Mouse (Mus musculus) liver, adult 10 weeks (tissue): ENCODE measurements around the gene Vmn1r197. TPM values are rescaled to one million over a fixed set of nuclear protein-coding genes. Genes with fewer than 3 reads are reported as not detected.

ENCODE experiments used
- polyA plus RNA-seq: library from polyadenylated mRNA; stranded (reverse); fragments of 350-450 nt; fragmentation: Illumina TruSeq; extraction: RNeasy Lipid Tissue Mini Kit (QIAGEN cat#74804); gene quantifications from one replicate; pipeline ENCODE4 v1.2.3, GENCODE M21; 2014; ENCODE audit warnings: low read depth, low replicate concordance

Gene Vmn1r197
- polyA plus RNA-seq, result not detected

DNA sequence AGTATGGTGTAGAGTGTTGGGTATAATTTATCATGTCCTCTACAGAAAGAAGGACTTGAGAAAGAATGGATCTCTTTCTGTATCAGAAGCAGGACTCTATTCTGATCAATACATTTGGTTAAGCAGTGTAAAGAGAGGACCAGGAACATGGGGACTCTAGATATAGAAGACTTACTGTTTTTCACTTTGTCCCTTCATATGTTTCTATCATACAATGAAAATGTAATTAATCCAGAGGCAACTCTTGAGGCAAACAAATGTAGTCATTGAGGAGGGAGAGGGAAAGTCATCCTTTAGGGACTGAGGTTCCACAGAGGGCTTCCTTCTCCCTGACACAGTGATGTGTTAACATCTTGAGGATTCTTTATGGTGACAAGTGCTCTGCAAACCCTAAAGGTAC is at the start of gene Vmn1r197:
Gene Vmn1r197, plus strand, starts transcription at position 301 of the 400 bp plus-strand sequence.

DNA sequence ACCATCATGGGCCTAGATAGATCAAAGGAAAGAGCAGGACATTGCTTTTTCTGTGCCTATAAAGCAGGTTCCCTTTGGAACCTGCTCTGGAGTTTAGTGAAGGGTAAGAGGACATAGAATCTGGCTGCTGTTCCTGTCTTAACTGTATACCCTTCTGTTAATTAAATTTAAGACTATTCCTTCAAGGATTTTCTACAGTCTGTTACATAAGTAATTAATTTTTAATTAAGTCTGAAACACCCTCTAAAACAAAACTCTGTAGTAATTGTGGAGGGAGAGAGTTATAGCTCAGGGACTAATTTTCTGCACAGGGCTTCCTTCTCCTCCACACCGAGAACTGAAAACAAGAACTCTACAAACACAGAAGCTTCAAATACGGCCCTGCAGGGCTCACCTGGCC is 34.8 kb upstream of the Vmn1r197 start, which contains the start of gene Vmn1r196:
Gene Vmn1r196, plus strand, starts transcription at position 301 of the 400 bp plus-strand sequence.

DNA sequence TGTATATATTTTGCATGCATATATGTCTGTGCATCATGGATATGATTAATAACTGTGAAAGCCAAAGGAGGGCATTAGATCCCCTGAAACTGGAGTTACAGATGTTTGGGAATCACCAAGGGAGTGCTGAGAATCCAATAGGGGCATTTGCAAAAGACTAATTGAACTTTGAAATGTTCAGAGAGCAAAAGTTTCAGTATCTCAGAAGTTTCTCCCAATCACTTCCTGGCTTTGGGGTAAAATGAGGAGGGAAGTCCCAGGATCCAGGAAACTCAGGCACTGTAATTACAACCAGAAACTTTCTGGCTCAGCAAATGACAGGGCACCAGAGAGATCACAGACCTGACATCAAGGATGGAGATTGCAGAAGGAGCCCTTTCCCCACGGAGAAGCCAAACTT is 25.7 kb downstream of the Vmn1r197 start, which contains the start of gene Vmn1r198:
Gene Vmn1r198, plus strand, starts transcription at position 301 of the 400 bp plus-strand sequence.

DNA sequence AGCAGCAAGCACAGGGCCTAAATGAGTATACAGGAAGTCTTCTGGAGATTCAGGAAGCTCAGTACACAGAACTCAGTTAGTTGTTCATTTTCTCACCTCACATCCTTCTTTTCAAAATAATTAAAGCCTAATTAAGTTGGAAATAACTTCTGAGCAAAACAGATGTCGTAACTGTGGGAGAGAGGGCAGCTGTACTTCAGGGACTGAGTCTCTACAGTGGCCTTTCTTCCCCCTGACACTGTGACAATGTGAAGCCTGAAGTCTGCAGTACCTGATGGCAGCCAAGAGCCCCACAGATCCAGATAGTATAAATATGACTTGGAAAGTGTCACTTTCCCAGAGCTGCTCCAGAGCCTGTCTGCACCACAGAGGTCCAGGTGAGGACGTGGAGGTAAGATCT is 55.1 kb downstream of the Vmn1r197 start, which contains the start of gene Vmn1r199:
Gene Vmn1r199, plus strand, starts transcription at position 301 of the 400 bp plus-strand sequence.

Other genes with a start within 250 kb of the Vmn1r197 start
- gene Vmn1r188, start 240.1 kb upstream of the Vmn1r197 start, polyA plus RNA-seq, result not detected
- not detected for gene Vmn1r189, start 218.8 kb upstream of the Vmn1r197 start, polyA plus RNA-seq
- not detected for gene Vmn1r191, start 140.6 kb upstream of the Vmn1r197 start, polyA plus RNA-seq
- not detected for gene Vmn1r192, start 133.4 kb upstream of the Vmn1r197 start, polyA plus RNA-seq
- gene Vmn1r193, start 101.4 kb upstream of the Vmn1r197 start, polyA plus RNA-seq, result not detected
- gene Vmn1r194, start 80.4 kb upstream of the Vmn1r197 start, polyA plus RNA-seq, result not detected
- gene Vmn1r195, start 54.1 kb upstream of the Vmn1r197 start, polyA plus RNA-seq, result not detected
- gene Vmn1r196, start 34.7 kb upstream of the Vmn1r197 start, polyA plus RNA-seq, result not detected
- not detected for gene Vmn1r198, start 25.8 kb downstream of the Vmn1r197 start, polyA plus RNA-seq
- gene Vmn1r199, start 55.2 kb downstream of the Vmn1r197 start, polyA plus RNA-seq, result not detected
- not detected for gene Vmn1r200, start 65.8 kb downstream of the Vmn1r197 start, polyA plus RNA-seq
- not detected for gene Vmn1r201, start 147.3 kb downstream of the Vmn1r197 start, polyA plus RNA-seq
- not detected for gene Vmn1r202, start 180.8 kb downstream of the Vmn1r197 start, polyA plus RNA-seq
- gene Vmn1r203, start 193.5 kb downstream of the Vmn1r197 start, polyA plus RNA-seq, result not detected
- gene Vmn1r204, start 228.6 kb downstream of the Vmn1r197 start, polyA plus RNA-seq, result not detected